Mouse (Mus musculus) cortical plate, adult 2 months (tissue): ENCODE measurements around the gene 1600014C10Rik.

Experiments used
- CTCF ChIP-seq: fragments of 200-500 bp; IDR thresholded peaks from 2 replicates; pipeline ENCODE4 v1.5.1; 2011; ENCODE audit warnings: mild to moderate bottlenecking, control low read depth, low read length; ENCODE audit not compliant: insufficient read depth; ENCODE audit errors: extremely low read depth
- POLR2A ChIP-seq: fragments of 200-500 bp; IDR thresholded peaks from 2 replicates; pipeline ENCODE4 v1.6.1; 2011; ENCODE audit warnings: mild to moderate bottlenecking, low read length, control low read depth; ENCODE audit not compliant: insufficient read depth; ENCODE audit errors: extremely low read depth

GRCm38 (mm10) chr7:38214473-38215214, 31.6 kb downstream of the 1600014C10Rik start:
- TF ChIP-seq CTCF (no peak), POLR2A (no peak)
